Mouse (Mus musculus) embryonic facial prominence, embryonic 10.5 days (tissue): ENCODE data around the gene Defb38. TPM values are rescaled to one million over a fixed set of nuclear protein-coding genes. Genes with fewer than 3 reads are reported as not detected.

Source experiments
- DNase-seq: peaks from one replicate; pipeline ENCODE4 v3.0.0-alpha.2; 2017; ENCODE audit warnings: low spot score
- H3K27ac ChIP-seq: fragments of 300-500 bp; sonication (generic); replicated peaks from 2 replicates; pipeline ENCODE4 v1.5.1; 2016; ENCODE audit warnings: mild to moderate bottlenecking
- H3K27me3 ChIP-seq: fragments of 300-500 bp; sonication (generic); replicated peaks from 2 replicates; pipeline ENCODE4 v1.6.1; 2016; ENCODE audit warnings: low read depth, mild to moderate bottlenecking; ENCODE audit not compliant: poor library complexity, severe bottlenecking
- H3K36me3 ChIP-seq: fragments of 300-500 bp; sonication (generic); replicated peaks from 2 replicates; pipeline ENCODE4 v1.6.1; 2016; ENCODE audit warnings: mild to moderate bottlenecking, moderate library complexity
- H3K4me1 ChIP-seq: fragments of 300-500 bp; sonication (generic); 2 replicates; pipeline ENCODE4 v1.6.1; 2016
- H3K4me3 ChIP-seq: fragments of 300-500 bp; sonication (generic); 2 replicates; pipeline ENCODE4 v1.5.1; 2016; ENCODE audit warnings: mild to moderate bottlenecking, moderate library complexity
- H3K9me3 ChIP-seq: fragments of 300-500 bp; sonication (generic); 2 replicates; pipeline ENCODE4 v1.6.1; 2016; ENCODE audit warnings: mild to moderate bottlenecking
- WGBS: fragments of 180-500 bp; shearing (Covaris S2); methylation state at CpG from one replicate; pipeline ENCODE4 v1.1.7; 2016; 5-methylcytosine and 5-hydroxymethylcytosine counted together
- polyA plus RNA-seq: library from polyadenylated mRNA; unstranded; fragments of >200 nt; fragmentation: Nextera tagmentation; extraction: Ambion mirVana; gene quantifications from 2 replicates; pipeline ENCODE4 v1.2.1, GENCODE M21; 2016

Defb38 gene
- polyA plus RNA-seq = not detected in 2 replicates

DNA sequence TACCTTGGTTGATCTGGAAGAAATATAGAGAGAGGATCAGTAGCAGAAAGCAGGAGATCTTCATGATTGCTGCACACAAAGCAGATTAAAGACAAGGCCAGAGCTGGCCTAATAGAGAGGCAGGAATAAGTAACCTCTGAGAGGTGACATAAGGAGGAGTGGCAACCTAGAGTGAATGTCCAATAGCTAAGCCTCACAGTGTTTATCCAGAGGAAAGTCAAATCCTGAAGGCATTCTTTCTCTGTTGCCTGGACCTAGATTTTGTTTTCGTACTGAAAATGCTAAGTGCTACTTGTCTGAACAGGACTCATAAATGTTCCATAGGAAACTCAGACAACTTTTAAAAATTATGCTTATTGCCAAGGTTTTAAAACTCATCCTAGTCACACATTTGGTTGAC, at the start of gene Defb38:
TSS of gene Defb38 (minus strand) at position 101 of the 400 bp plus-strand sequence.
- H3K27ac ChIP-seq = no peak within 1 kb of the TSS
- 91% methylated on average over 1 of the region's 1 CpGs for WGBS
- no peak within 1 kb of the TSS for H3K4me3 ChIP-seq

DNA sequence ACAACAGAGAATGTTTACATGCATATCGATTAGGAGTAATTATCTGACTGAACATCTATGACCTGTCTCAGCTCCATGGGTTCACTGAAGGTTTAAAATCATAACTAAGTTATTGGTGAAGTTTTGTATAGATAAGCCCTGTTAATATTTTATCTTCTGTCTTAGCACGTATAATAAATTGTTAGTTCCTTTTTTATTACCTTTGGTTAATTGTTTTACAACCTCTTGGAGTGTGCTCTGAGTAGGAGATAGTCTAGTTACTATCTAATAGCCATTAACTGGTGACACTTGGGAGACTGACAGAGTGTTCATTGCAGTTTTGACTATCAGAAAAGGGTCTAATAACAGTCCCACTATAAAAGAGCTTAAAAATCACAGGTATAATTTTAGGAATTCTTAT, 39.6 kb upstream of the Defb38 start:
- H3K4me3 ChIP-seq = no peak overlapping the region

More for the DNA sequence above, at the start of gene Defb38:
- H3K36me3 ChIP-seq = no peaks in the 10 kb centered on the region
- no peaks in the 10 kb centered on the region for H3K9me3 ChIP-seq
- H3K4me1 ChIP-seq = no peaks in the 10 kb centered on the region
- no peaks in the 10 kb centered on the region for H3K27me3 ChIP-seq
- no peak for DNase-seq

DNA sequence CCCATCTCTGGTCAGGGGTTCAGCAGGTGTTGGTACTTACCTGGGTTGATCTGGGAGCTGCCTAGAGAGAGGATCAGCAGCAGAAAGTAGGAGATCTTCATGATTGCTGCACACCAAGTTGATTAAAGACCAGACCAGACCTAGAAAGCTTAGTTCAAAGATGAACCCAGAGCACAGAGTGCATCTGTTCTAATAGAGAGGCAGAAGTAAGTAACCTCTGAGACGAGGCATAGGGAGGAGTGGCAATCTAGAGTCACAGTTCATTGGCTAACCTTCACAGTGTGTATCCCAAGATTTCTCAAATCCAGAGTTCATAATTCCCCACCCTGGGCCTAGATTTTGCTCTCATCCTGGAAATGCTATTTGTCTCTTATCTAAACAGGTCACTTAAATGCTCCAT, 38.3 kb upstream of the Defb38 start, which contains the start of gene Defb39:
TSS of gene Defb39 (minus strand) at position 101 of the 400 bp plus-strand sequence.
- no peaks in the 10 kb centered on the region for H3K4me1 ChIP-seq
- H3K9me3 ChIP-seq = peaks cover 20% of the 10 kb centered on the region; the same call in 1 of the 2 replicates
- no peaks in the 10 kb centered on the region for H3K36me3 ChIP-seq
- 81% methylated on average over 1 of the region's 1 CpGs for WGBS
- no peak for DNase-seq
- no peaks in the 10 kb centered on the region for H3K27me3 ChIP-seq
- no peak within 1 kb of the TSS for H3K27ac ChIP-seq
- H3K4me3 ChIP-seq = no peak within 1 kb of the TSS

More for the DNA sequence above, 39.6 kb upstream of the Defb38 start:
- no peak for DNase-seq
- peaks cover 20% of the 10 kb centered on the region; the same call in 1 of the 2 replicates for H3K9me3 ChIP-seq
- H3K27me3 ChIP-seq = no peaks in the 10 kb centered on the region
- H3K36me3 ChIP-seq = no peaks in the 10 kb centered on the region
- no peaks in the 10 kb centered on the region for H3K4me1 ChIP-seq
- WGBS = 81% methylated on average over 2 of the region's 2 CpGs
- no peak overlapping the region for H3K27ac ChIP-seq

DNA sequence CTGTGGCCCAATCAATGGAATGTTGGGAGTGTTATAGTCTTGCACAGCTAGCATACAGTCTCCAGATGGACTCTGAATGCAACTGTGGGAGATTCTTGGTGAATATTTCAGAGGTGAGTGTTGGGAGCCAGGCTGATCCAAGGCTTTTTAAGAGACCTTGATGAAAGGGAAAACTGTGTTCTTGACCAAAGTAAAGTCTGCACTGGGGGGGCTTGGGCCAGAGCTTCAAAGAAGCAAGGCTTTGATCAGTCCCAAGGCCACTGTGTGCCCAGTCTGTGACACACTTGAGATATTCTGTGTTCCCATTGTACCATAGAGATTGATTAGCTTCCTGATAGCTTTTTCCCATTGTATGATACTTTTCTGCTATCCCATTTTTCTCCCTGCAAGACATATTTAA, 36.5 kb upstream of the Defb38 start:
- Histone ChIP-seq H3K4me1 (no peaks in the 10 kb centered on the region), H3K27me3 (no peaks in the 10 kb centered on the region), H3K27ac (no peak overlapping the region), H3K9me3 (peaks cover 20% of the 10 kb centered on the region; the same call in 1 of the 2 replicates), H3K36me3 (no peaks in the 10 kb centered on the region), H3K4me3 (no peak overlapping the region)
- DNase-seq = no peak

DNA sequence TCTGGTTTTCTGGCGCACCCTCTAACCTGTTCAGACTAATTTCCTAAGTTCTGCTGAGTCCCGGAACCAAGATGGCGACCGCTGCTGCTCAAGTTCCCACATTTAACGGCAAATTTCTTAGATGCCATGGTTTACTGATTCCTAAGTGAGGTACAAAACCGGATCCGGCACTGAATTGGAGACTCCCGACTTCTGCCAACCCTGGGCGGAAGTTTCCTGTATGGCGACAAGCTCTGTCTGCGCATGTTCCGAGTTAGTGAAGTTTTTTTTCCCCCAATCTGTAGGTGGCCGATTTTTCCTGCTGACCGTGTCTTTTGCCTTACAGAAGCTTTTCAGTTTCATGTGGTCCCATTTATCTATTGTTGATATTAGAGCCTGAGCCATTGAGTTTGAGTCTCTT, 18.9 kb upstream of the Defb38 start:
- H3K4me3 ChIP-seq = no peak overlapping the region
- no peak overlapping the region for H3K27ac ChIP-seq
- no peaks in the 10 kb centered on the region for H3K4me1 ChIP-seq
- 95% methylated on average over 14 of the region's 14 CpGs for WGBS
- H3K9me3 ChIP-seq = peaks cover 7% of the 10 kb centered on the region; the same call in 1 of the 2 replicates
- DNase-seq = no peak
- no peaks in the 10 kb centered on the region for H3K36me3 ChIP-seq
- no peaks in the 10 kb centered on the region for H3K27me3 ChIP-seq

Other genes starting within 250 kb of the Defb38 start
- gene Defb40, start 48.3 kb downstream of the Defb38 start, polyA plus RNA-seq = not detected in 2 replicates
- gene Defb37, start 35.5 kb downstream of the Defb38 start, polyA plus RNA-seq = not detected in 2 replicates
- not detected in 2 replicates for gene Defb39, start 38.2 kb upstream of the Defb38 start, polyA plus RNA-seq
- not detected in 2 replicates for gene Defb12, start 88.3 kb upstream of the Defb38 start, polyA plus RNA-seq
- not detected in 2 replicates for gene Defb34, start 97.2 kb upstream of the Defb38 start, polyA plus RNA-seq
- not detected in 2 replicates for gene Gm45826, start 114.2 kb upstream of the Defb38 start, polyA plus RNA-seq
- gene Defb14, start 167.8 kb upstream of the Defb38 start, polyA plus RNA-seq = not detected in 2 replicates
- gene Defb4, start 172.1 kb upstream of the Defb38 start, polyA plus RNA-seq = not detected in 2 replicates
- not detected in 2 replicates for gene Defb6, start 198.9 kb upstream of the Defb38 start, polyA plus RNA-seq
- gene Defb46, start 213.3 kb upstream of the Defb38 start, polyA plus RNA-seq = not detected in 2 replicates
- not detected in 2 replicates for gene Defb5, start 221.0 kb upstream of the Defb38 start, polyA plus RNA-seq